Mouse (Mus musculus) hindbrain, embryonic 11.5 days (tissue): ENCODE measurements around the gene Mmp9. TPM values are rescaled to one million over a fixed set of nuclear protein-coding genes. Genes with fewer than 3 reads are reported as not detected.
A peak's percentile ranks its signal among the peaks of the same experiment; 100 is the strongest.

Experiments used
- ATAC-seq: fragments of 200-750 bp; cut with Nextera tagmentation; 2 replicates; pipeline ENCODE4 v1.8.0; 2017; ENCODE audit warnings: mild to moderate bottlenecking, moderate TSS enrichment, moderate library complexity; ENCODE audit not compliant: low FRiP score
- DNase-seq: peaks from one replicate; pipeline ENCODE4 v3.0.0-alpha.2; 2015; ENCODE audit warnings: low spot score
- H3K27ac ChIP-seq: fragments of 300-500 bp; sonication (generic); 2 replicates; pipeline ENCODE4 v1.5.1; 2014; ENCODE audit warnings: mild to moderate bottlenecking, low read depth, low read length
- H3K27me3 ChIP-seq: fragments of 300-500 bp; sonication (generic); 2 replicates; pipeline ENCODE4 v1.6.1; 2014; ENCODE audit warnings: mild to moderate bottlenecking, low read length, moderate library complexity, mixed read lengths; ENCODE audit not compliant: control insufficient read depth, insufficient read depth
- H3K36me3 ChIP-seq: fragments of 300-500 bp; sonication (generic); 2 replicates; pipeline ENCODE4 v1.6.1; 2014; ENCODE audit warnings: mild to moderate bottlenecking, low read length, moderate library complexity, mixed read lengths; ENCODE audit not compliant: control insufficient read depth, insufficient read depth
- H3K4me1 ChIP-seq: fragments of 300-500 bp; sonication (generic); replicated peaks from 2 replicates; pipeline ENCODE4 v1.6.1; 2014; ENCODE audit warnings: low read length, mixed read lengths; ENCODE audit not compliant: control insufficient read depth, insufficient read depth
- H3K4me2 ChIP-seq: fragments of 300-500 bp; sonication (generic); replicated peaks from 2 replicates; pipeline ENCODE4 v1.6.1; 2014; ENCODE audit warnings: mild to moderate bottlenecking, low read depth, low read length
- H3K4me3 ChIP-seq: fragments of 300-500 bp; sonication (generic); 2 replicates; pipeline ENCODE4 v1.5.1; 2014; ENCODE audit warnings: low read depth, low read length
- H3K9ac ChIP-seq: fragments of 300-500 bp; sonication (generic); 2 replicates; pipeline ENCODE4 v1.6.1; 2014; ENCODE audit warnings: low read depth, low read length
- H3K9me3 ChIP-seq: fragments of 300-500 bp; sonication (generic); 2 replicates; pipeline ENCODE4 v1.6.1; 2016; ENCODE audit warnings: low read length; ENCODE audit not compliant: control insufficient read depth
- WGBS: fragments of 180-500 bp; shearing (Covaris S2); extraction: QIAGEN DNeasy Blood & Tissue Kit; methylation state at CpG from one replicate; pipeline ENCODE4 v1.1.7; 2014; 5-methylcytosine and 5-hydroxymethylcytosine counted together
- polyA plus RNA-seq: library from polyadenylated mRNA; unstranded; fragments of >200 nt; fragmentation: Nextera tagmentation; extraction: Ambion mirVana; gene quantifications from 2 replicates; pipeline ENCODE4 v1.2.1, GENCODE M21; 2014

Gene Mmp9
- polyA plus RNA-seq, 1 experiment from 2014 or later, result 1.3 TPM

- H3K4me2 ChIP-seq, result no peak overlapping the region
- 0 out of 2 replicates have a peak, but pooled peaks cover 2% of the 10 kb centered on the region for H3K36me3 ChIP-seq
- no peak for ATAC-seq
- no peaks in the 10 kb centered on the region for H3K27me3 ChIP-seq
- no peak overlapping the region for H3K4me3 ChIP-seq
- DNase-seq, result no peak
- no peaks in the 10 kb centered on the region for H3K9me3 ChIP-seq
- no peak overlapping the region for H3K9ac ChIP-seq
- H3K27ac ChIP-seq, result no peak overlapping the region
- H3K4me1 ChIP-seq, result 0 out of 2 replicates have a peak, but pooled peaks cover 2% of the 10 kb centered on the region
- 57% methylated on average over 7 of the region's 7 CpGs for WGBS
Measured at GRCm38 (mm10) chr2:164921984-164922383, 18.6 kb upstream of the Mmp9 start.

DNA sequence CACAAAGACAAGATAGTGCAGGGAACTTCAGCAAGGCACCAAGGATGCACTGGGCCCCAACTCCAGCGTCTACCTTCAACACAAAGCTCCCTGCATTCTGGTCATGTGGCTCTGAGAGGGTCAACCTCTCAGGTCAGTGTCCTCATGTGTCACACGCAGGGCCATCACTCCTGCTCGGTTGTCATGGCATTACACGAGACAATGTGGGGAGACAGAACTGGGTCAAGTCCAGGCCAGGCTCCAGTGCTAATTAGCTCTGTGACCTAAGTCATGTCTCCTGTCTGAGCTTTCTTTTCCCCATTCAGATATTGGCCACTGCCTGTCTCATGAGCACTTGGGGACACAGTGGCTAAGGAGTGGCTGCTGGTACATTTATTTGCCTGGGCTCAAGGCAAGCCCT is 17.3 kb upstream of the Mmp9 start:
- no peaks in the 10 kb centered on the region for H3K9me3 ChIP-seq
- 0 out of 2 replicates have a peak, but pooled peaks cover 2% of the 10 kb centered on the region for H3K36me3 ChIP-seq
- DNase-seq (no peak), ATAC-seq (no peak)
- H3K9ac ChIP-seq, result no peak overlapping the region
- H3K4me1 ChIP-seq, result 0 out of 2 replicates have a peak, but pooled peaks cover 2% of the 10 kb centered on the region
- H3K27ac ChIP-seq, result no peak overlapping the region
- H3K4me3 ChIP-seq, result no peak overlapping the region
- H3K27me3 ChIP-seq, result no peaks in the 10 kb centered on the region
- WGBS, result 48% methylated on average over 4 of the region's 4 CpGs
- H3K4me2 ChIP-seq, result no peak overlapping the region

DNA sequence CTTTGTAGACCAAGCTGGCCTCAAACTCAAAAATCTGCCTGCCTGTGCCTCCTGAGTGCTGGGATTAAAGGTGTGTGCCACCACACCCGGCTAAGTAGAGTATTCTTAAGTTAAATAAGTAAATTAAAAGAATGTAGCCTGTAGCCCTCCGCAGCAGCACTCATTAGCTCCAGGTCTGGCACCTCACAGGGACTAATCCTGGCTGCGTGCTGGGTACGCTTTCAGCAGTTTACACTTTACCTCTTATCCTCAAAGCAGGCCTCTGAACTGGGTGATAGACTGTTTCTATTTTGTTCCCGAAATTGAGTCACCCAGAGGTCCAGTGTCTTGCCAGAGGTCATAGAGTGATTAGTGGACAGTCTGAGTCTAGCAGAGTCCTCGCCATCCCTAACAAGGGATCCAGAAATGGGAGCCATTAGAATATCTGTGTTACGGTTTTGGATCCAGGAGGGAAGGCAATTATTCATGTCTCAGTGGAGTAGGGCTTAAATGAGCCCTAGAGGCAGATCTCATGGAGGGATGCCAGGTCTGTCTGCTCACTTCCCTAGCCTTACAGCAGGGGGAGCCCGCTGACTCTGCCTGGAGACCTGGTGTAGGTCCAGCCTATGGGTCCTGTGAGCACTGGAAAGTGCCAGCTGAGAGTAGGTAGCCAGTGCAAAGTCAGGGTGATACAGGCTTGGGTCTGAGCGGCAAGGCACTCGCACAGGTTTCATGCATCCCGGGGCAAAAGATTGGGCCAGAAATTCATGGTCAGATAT is 16.3 kb upstream of the Mmp9 start:
- Histone ChIP-seq H3K4me1 (0 out of 2 replicates have a peak, but pooled peaks cover 2% of the 10 kb centered on the region), H3K27ac (no peak overlapping the region), H3K4me3 (no peak overlapping the region), H3K9ac (no peak overlapping the region), H3K36me3 (0 out of 2 replicates have a peak, but pooled peaks cover 2% of the 10 kb centered on the region), H3K27me3 (no peaks in the 10 kb centered on the region), H3K4me2 (no peak overlapping the region), H3K9me3 (no peaks in the 10 kb centered on the region)
- ATAC-seq (peak; percentile 49; the same call in 1 of the 2 replicates), DNase-seq (peak; percentile 82)
- WGBS, result 43% methylated on average over 11 of the region's 11 CpGs

GRCm38 (mm10) chr2:164930706-164931581 is 9.6 kb upstream of the Mmp9 start:
- ATAC-seq, result no peak
- H3K27me3 ChIP-seq, result no peaks in the 10 kb centered on the region
- 62% methylated on average over 11 of the region's 11 CpGs for WGBS

GRCm38 (mm10) chr2:164933534-164933933 is 7.0 kb upstream of the Mmp9 start:
- WGBS, result 47% methylated on average over 7 of the region's 10 CpGs

More at GRCm38 (mm10) chr2:164930706-164931581, 9.6 kb upstream of the Mmp9 start:
- no peaks in the 10 kb centered on the region for H3K36me3 ChIP-seq
- H3K4me3 ChIP-seq, result no peak overlapping the region
- no peak overlapping the region for H3K27ac ChIP-seq
- DNase-seq, result no peak
- no peak overlapping the region for H3K9ac ChIP-seq
- no peaks in the 10 kb centered on the region for H3K4me1 ChIP-seq
- H3K4me2 ChIP-seq, result no peak overlapping the region
- no peaks in the 10 kb centered on the region for H3K9me3 ChIP-seq

DNA sequence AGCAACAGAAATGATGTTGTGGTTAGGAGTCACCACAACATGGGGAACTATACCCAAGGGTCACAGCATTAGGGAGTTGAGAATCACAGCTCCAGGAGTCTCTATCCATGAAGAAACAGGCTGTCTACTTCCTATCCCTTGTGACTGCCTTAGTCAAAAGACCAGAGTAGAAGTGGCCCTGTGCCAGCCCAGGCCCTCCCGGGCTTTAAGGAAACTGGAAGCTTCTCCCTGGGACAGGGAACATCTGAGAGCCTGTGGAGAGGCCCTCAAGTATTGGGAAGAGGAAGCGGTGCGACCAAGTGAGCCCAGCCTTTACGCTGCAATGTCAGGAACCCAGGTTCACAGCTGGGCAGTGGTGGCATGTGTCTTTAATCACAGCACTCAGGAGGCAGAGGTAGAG is 4.6 kb upstream of the Mmp9 start:
- H3K9me3 ChIP-seq, result no peaks in the 10 kb centered on the region
- peaks cover 27% of the 10 kb centered on the region for H3K27me3 ChIP-seq
- H3K9ac ChIP-seq, result no peak overlapping the region
- H3K4me2 ChIP-seq, result no peak overlapping the region
- ATAC-seq (no peak), DNase-seq (no peak)
- no peak overlapping the region for H3K27ac ChIP-seq
- H3K4me1 ChIP-seq, result peaks cover 7% of the 10 kb centered on the region; the same call in 1 of the 2 replicates
- no peaks in the 10 kb centered on the region for H3K36me3 ChIP-seq
- no peak overlapping the region for H3K4me3 ChIP-seq
- WGBS, result 88% methylated on average over 4 of the region's 4 CpGs

More at GRCm38 (mm10) chr2:164933534-164933933, 7.0 kb upstream of the Mmp9 start:
- H3K27me3 ChIP-seq, result peaks cover 11% of the 10 kb centered on the region; the same call in 1 of the 2 replicates
- no peak overlapping the region for H3K27ac ChIP-seq
- H3K36me3 ChIP-seq, result no peaks in the 10 kb centered on the region
- no peak for ATAC-seq
- no peak overlapping the region for H3K4me2 ChIP-seq
- H3K4me3 ChIP-seq, result no peak overlapping the region
- H3K9me3 ChIP-seq, result no peaks in the 10 kb centered on the region
- H3K9ac ChIP-seq, result no peak overlapping the region
- no peak for DNase-seq
- no peaks in the 10 kb centered on the region for H3K4me1 ChIP-seq

- DNase-seq (peak; percentile 65), ATAC-seq (peak; percentile 90)
- Histone ChIP-seq H3K4me1 (peaks cover 7% of the 10 kb centered on the region; the same call in 1 of the 2 replicates), H3K4me2 (peak overlapping the region; percentile 52), H3K27me3 (peaks cover 28% of the 10 kb centered on the region), H3K9me3 (no peaks in the 10 kb centered on the region), H3K36me3 (no peaks in the 10 kb centered on the region), H3K9ac (peak overlapping the region; percentile 33), H3K4me3 (peak overlapping the region; percentile 26), H3K27ac (peak overlapping the region; percentile 14; the same call in 1 of the 2 replicates)
- 3% methylated on average over 39 of the region's 39 CpGs for WGBS
Measured at GRCm38 (mm10) chr2:164938146-164939091, 2.2 kb upstream of the Mmp9 start.

GRCm38 (mm10) chr2:164939106-164939505 is 1.5 kb upstream of the Mmp9 start:
- peak overlapping the region; percentile 26 for H3K4me3 ChIP-seq
- WGBS, result 1% methylated on average over 11 of the region's 11 CpGs
- H3K27ac ChIP-seq, result 0 out of 2 replicates have a peak overlapping the region, but pooled peaks have one; percentile 14
- ATAC-seq, result peak; percentile 60; the same call in 1 of the 2 replicates
- H3K27me3 ChIP-seq, result peaks cover 28% of the 10 kb centered on the region
- no peaks in the 10 kb centered on the region for H3K36me3 ChIP-seq
- H3K9me3 ChIP-seq, result no peaks in the 10 kb centered on the region
- DNase-seq, result peak; percentile 41
- peaks cover 7% of the 10 kb centered on the region; the same call in 1 of the 2 replicates for H3K4me1 ChIP-seq
- H3K9ac ChIP-seq, result peak overlapping the region; percentile 28
- H3K4me2 ChIP-seq, result peak overlapping the region; percentile 52
